8 mouse cellular contexts compared by ENCODE assay signal in the genomic region with DNA sequence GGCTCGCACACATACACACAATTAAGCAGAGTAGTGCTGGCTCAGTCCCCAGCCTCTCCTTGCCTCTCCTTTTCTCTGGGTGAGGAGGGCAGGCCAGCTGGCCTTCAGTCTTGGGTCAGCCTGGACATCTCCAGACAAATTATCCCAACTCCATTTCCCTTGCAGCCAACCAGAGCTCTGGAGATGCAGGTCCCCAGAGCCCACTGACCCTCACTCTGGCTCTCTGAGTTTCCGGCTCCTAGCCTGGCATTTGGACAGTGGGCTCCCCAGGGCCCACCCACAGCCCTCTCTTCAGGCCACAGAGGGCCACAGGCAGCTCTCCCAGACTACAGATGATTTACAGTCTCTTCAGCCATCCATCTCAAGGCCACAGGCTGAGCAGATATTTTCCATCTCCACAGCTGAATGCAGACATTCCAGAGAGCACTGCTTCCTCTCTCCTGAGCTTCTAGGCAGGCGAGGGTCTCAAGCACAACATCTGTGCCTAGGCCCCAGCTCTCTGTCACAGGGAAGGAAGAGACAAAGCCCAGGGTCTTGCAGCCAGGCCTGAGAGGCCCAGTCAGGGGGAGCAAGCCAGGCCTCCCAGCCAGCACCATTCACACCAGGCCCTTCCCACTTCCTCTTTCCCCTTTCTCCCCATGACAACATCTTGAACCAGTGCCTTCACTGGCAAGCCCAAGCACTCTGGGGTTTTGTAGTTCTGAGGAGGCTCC. TPM values are rescaled to one million over a fixed set of nuclear protein-coding genes. Genes with fewer than 3 reads are reported as not detected.
A peak's percentile ranks its signal among the peaks of the same experiment; 100 is the strongest.
DNase-seq lines count a peak whose midpoint lies in the region; ATAC-seq lines count a peak whose summit lies in the region.

No protein-coding gene starts in this region.

- DNase-seq in 3134 (ENCODE audit: extremely low read depth, insufficient read length, low spot score) (peak; percentile 54), adipocyte (ENCODE audit: low spot score) (peak; percentile 98)
- peak; percentile 77 to 82 for DNase-seq in layer of hippocampus, adult 8-10 months (ENCODE audit: low spot score in 2 of 2)
- DNase-seq in retina, embryonic 14.5 days (ENCODE audit: low spot score): peak; percentile 72
- no peak for DNase-seq in c-Kit-positive CD71-positive TER-119-positive erythroid progenitor cells, embryonic 14.5 days (ENCODE audit: low spot score)

- H3K27me3 ChIP-seq in forebrain, embryonic 12.5 days: peaks cover 7% of the 10 kb centered on the region; the same call in 1 of the 2 replicates
- H3K27me3 ChIP-seq in heart, embryonic 13.5 days (replicated peaks): no peaks in the 10 kb centered on the region
- no peaks in the 10 kb centered on the region for H3K27me3 ChIP-seq in lung, embryonic 16.5 days (ENCODE audit: control insufficient read depth, insufficient read depth, low read depth, low read length)

- H3K9ac ChIP-seq in forebrain, embryonic 12.5 days: peak overlapping the region; percentile 9
- peak overlapping the region; percentile 63 for H3K9ac ChIP-seq in heart, embryonic 13.5 days
- H3K9ac ChIP-seq in lung, embryonic 16.5 days (ENCODE audit: low read length): peak overlapping the region; percentile 55

- peak overlapping the region; percentile 93 for H3K27ac ChIP-seq in forebrain, embryonic 12.5 days
- peak overlapping the region; percentile 93 for H3K27ac ChIP-seq in heart, embryonic 13.5 days (replicated peaks)
- peak overlapping the region; percentile 98 for H3K27ac ChIP-seq in lung, embryonic 16.5 days (ENCODE audit: low read length)

- no peaks in the 10 kb centered on the region for H3K9me3 ChIP-seq in forebrain, embryonic 12.5 days
- no peaks in the 10 kb centered on the region for H3K9me3 ChIP-seq in heart, embryonic 13.5 days
- no peaks in the 10 kb centered on the region for H3K9me3 ChIP-seq in lung, embryonic 16.5 days (ENCODE audit: control insufficient read depth, low read length)

- whole genome bisulfite sequencing in forebrain, embryonic 12.5 days: 47% methylated on average over 3 of the region's 3 CpGs
- WGBS in heart, embryonic 13.5 days: 46% methylated on average over 3 of the region's 3 CpGs
- 50% methylated on average over 3 of the region's 3 CpGs for WGBS in lung, embryonic 16.5 days

- H3K4me1 ChIP-seq in forebrain, embryonic 12.5 days: peaks cover 45% of the 10 kb centered on the region
- H3K4me1 ChIP-seq in heart, embryonic 13.5 days: peaks cover 45% of the 10 kb centered on the region
- H3K4me1 ChIP-seq in lung, embryonic 16.5 days (replicated peaks; ENCODE audit: control insufficient read depth, insufficient read depth, low read length): peaks cover 25% of the 10 kb centered on the region

- ATAC-seq in forebrain, embryonic 12.5 days (ENCODE audit: low FRiP score): peak; percentile 82
- ATAC-seq in heart, embryonic 13.5 days (ENCODE audit: extremely low read depth, insufficient number of reproducible peaks, low FRiP score, low TSS enrichment): peak; percentile 73; the same call in 1 of the 2 replicates
- peak; percentile 90 for ATAC-seq in lung, embryonic 16.5 days (ENCODE audit: low read depth)

- H3K4me2 ChIP-seq in forebrain, embryonic 12.5 days: peak overlapping the region; percentile 25
- peak overlapping the region; percentile 29 for H3K4me2 ChIP-seq in heart, embryonic 13.5 days
- H3K4me2 ChIP-seq in lung, embryonic 16.5 days (ENCODE audit: low read depth, low read length): peak overlapping the region; percentile 30; the same call in 1 of the 2 replicates

- no peak overlapping the region for H3K4me3 ChIP-seq in forebrain, embryonic 12.5 days (replicated peaks)
- H3K4me3 ChIP-seq in heart, embryonic 13.5 days: no peak overlapping the region
- H3K4me3 ChIP-seq in lung, embryonic 16.5 days (ENCODE audit: low read length): no peak overlapping the region

- H3K36me3 ChIP-seq in forebrain, embryonic 12.5 days (replicated peaks): 0 out of 2 replicates have a peak, but pooled peaks cover 6% of the 10 kb centered on the region
- no peaks in the 10 kb centered on the region for H3K36me3 ChIP-seq in heart, embryonic 13.5 days
- H3K36me3 ChIP-seq in lung, embryonic 16.5 days (ENCODE audit: control insufficient read depth, insufficient read depth, low read length): no peaks in the 10 kb centered on the region

RNA-seq across cellular contexts. Expression of gene Gli2, which starts 19.8 kb away (rescaled TPM):
- 10.8 and 11.4 TPM in 2 replicates for polyA plus RNA-seq in forebrain, embryonic 12.5 days (2016; fragmentation: Nextera tagmentation; extraction: Ambion mirVana)
- 3.1 and 3.3 TPM in 2 replicates for polyA plus RNA-seq in heart, embryonic 13.5 days (2015; fragmentation: Nextera tagmentation; extraction: Ambion mirVana)
- 1 to 10 TPM; 3.7 to 7.0 (median 5.0) TPM for total RNA-seq in layer of hippocampus, adult 8-10 months (2022)
- polyA plus RNA-seq in lung, embryonic 16.5 days (2015; fragmentation: Nextera tagmentation; extraction: Ambion mirVana): 5.6 and 6.3 TPM in 2 replicates

Comparison
In these comparisons a context has a peak if more than half of its experiments do, and no peak if none do; other contexts are left out.
1. H3K9ac ChIP-seq: peak in every context shown above with its lines; median percentile 63 in heart, embryonic 13.5 days; 55 in lung, embryonic 16.5 days; 9 in forebrain, embryonic 12.5 days.